Mouse (Mus musculus): ENCODE results near the gene Csrp3. TPM values are rescaled to one million over a fixed set of nuclear protein-coding genes. Genes with fewer than 3 reads are reported as not detected.

Csrp3 gene
- polyA plus RNA-seq, 1 experiment from 2014 or later = 0.96 TPM

DNA sequence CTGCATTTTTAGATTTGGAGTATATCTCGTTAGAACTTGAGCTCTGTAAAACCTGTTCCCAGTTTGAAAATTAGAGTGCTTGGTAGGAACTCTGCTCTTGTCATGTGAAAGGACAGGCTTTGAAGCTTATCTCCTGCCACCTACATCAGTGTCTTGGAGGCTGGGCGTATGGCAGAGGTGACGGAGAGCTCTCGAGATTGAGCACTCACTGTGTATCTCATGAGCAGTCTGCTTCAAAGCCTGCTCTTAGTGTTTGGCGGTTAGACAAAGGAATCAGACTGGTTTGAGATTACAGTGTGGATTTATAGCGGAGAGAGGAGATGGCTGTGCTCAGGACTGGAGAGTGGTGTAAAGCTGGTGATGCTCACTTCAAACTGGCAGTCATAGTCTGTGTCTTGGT lies 22.7 kb downstream of the Csrp3 start:
- no peak overlapping the region for H3K27ac ChIP-seq (ENCODE audit: low read depth, low read length)
- no peaks in the 10 kb centered on the region for H3K4me1 ChIP-seq (ENCODE audit: control insufficient read depth, insufficient read depth, low read length)
- ATAC-seq (ENCODE audit: low read depth) = no peak
- no peak overlapping the region for H3K4me2 ChIP-seq (ENCODE audit: low read depth, low read length)
- H3K9ac ChIP-seq (replicated peaks; ENCODE audit: low read depth, low read length) = no peak overlapping the region
- H3K9me3 ChIP-seq (ENCODE audit: control insufficient read depth, low read length) = no peaks in the 10 kb centered on the region
- WGBS = 94% methylated on average over 6 of the region's 6 CpGs
- H3K27me3 ChIP-seq (ENCODE audit: control insufficient read depth, insufficient read depth, low read length) = no peaks in the 10 kb centered on the region
- H3K36me3 ChIP-seq (ENCODE audit: control insufficient read depth, insufficient read depth, low read length) = peaks cover 45% of the 10 kb centered on the region; the same call in 1 of the 2 replicates
- H3K4me3 ChIP-seq (ENCODE audit: low read depth, low read length) = no peak overlapping the region

DNA sequence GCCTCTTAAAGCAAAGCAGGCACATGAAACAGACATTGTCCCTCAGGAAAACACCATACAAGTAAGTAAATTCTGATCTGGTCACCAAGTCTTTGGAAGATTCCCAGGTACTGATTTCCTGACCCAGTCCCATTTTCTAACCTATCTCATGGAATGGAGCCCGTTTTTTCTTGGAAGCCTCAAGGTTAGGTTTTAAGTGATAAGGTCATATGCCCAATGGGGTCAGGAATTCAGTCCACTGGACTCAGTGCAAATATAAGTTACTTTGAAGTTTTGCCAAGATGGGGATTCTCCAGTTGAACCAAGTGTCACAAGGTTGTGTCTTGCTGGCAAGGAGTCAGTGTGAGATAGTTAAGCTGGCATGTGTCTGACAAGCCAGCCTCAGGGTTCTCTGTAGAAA lies 23.2 kb downstream of the Csrp3 start:
- no peak for ATAC-seq (ENCODE audit: low read depth)
- H3K9me3 ChIP-seq (ENCODE audit: control insufficient read depth, low read length) = no peaks in the 10 kb centered on the region
- H3K27ac ChIP-seq (ENCODE audit: low read depth, low read length) = no peak overlapping the region
- H3K4me1 ChIP-seq (ENCODE audit: control insufficient read depth, insufficient read depth, low read length) = no peaks in the 10 kb centered on the region
- WGBS = 90% methylated on average over 1 of the region's 1 CpGs
- H3K36me3 ChIP-seq (ENCODE audit: control insufficient read depth, insufficient read depth, low read length) = peaks cover 45% of the 10 kb centered on the region; the same call in 1 of the 2 replicates
- H3K4me3 ChIP-seq (ENCODE audit: low read depth, low read length) = no peak overlapping the region
- H3K4me2 ChIP-seq (ENCODE audit: low read depth, low read length) = no peak overlapping the region
- H3K9ac ChIP-seq (replicated peaks; ENCODE audit: low read depth, low read length) = no peak overlapping the region
- no peaks in the 10 kb centered on the region for H3K27me3 ChIP-seq (ENCODE audit: control insufficient read depth, insufficient read depth, low read length)

GRCm38 (mm10) chr7:48823621-48824020 lies 24.2 kb downstream of the Csrp3 start:
- Histone ChIP-seq H3K9me3 (ENCODE audit: control insufficient read depth, low read length) (no peaks in the 10 kb centered on the region), H3K27me3 (ENCODE audit: control insufficient read depth, insufficient read depth, low read length) (no peaks in the 10 kb centered on the region), H3K27ac (ENCODE audit: low read depth, low read length) (no peak overlapping the region), H3K36me3 (ENCODE audit: control insufficient read depth, insufficient read depth, low read length) (peaks cover 51% of the 10 kb centered on the region), H3K4me1 (ENCODE audit: control insufficient read depth, insufficient read depth, low read length) (no peaks in the 10 kb centered on the region), H3K9ac (replicated peaks; ENCODE audit: low read depth, low read length) (no peak overlapping the region), H3K4me2 (ENCODE audit: low read depth, low read length) (no peak overlapping the region), H3K4me3 (ENCODE audit: low read depth, low read length) (no peak overlapping the region)
- WGBS = 95% methylated on average over 3 of the region's 3 CpGs
- ATAC-seq (ENCODE audit: low read depth) = no peak

DNA sequence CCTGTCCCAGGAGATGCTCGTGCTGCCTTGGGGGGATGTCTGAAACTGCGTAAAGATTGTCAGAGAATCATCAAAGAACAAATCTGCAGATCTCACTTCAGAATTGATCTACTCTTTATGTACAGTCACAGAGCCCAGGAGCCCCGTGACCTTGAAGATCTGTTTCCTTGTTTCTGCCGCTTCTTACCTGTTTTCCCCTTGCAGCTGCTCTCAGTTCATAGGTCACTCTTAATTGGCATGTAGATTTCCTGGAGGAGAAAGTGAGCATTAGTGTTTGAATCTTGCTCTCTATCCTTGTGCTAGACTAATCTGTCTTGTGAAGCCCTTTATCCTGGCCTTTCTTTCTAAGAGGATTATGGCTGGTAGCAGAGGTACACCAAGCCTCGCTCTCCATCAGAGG lies 26.2 kb downstream of the Csrp3 start:
- H3K27me3 ChIP-seq (ENCODE audit: control insufficient read depth, insufficient read depth, low read length) = no peaks in the 10 kb centered on the region
- no peak overlapping the region for H3K27ac ChIP-seq (ENCODE audit: low read depth, low read length)
- 92% methylated on average over 5 of the region's 5 CpGs for WGBS
- no peak overlapping the region for H3K9ac ChIP-seq (replicated peaks; ENCODE audit: low read depth, low read length)
- no peaks in the 10 kb centered on the region for H3K4me1 ChIP-seq (ENCODE audit: control insufficient read depth, insufficient read depth, low read length)
- no peak overlapping the region for H3K4me3 ChIP-seq (ENCODE audit: low read depth, low read length)
- no peak overlapping the region for H3K4me2 ChIP-seq (ENCODE audit: low read depth, low read length)
- ATAC-seq (ENCODE audit: low read depth) = no peak
- peaks cover 44% of the 10 kb centered on the region for H3K36me3 ChIP-seq (ENCODE audit: control insufficient read depth, insufficient read depth, low read length)
- H3K9me3 ChIP-seq (ENCODE audit: control insufficient read depth, low read length) = no peaks in the 10 kb centered on the region

DNA sequence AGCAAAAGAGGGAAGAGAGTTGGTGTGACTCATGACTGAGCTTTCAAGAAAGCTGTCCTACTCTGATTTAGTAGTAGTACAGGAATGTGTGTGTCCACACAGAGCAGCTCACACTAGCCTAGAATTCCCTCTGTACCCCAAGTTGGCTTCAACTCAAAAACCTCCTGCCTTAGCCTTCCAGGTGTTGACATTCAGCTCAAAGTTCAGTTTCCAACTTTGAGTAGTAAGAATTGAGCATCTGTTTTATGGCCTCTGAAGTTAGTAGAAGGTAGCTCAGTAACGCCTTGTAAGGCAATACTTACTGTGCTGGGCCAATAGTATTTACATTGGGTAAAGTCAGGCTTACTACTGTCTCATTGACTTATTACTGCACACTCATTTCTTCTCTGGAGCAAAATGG lies 34.2 kb downstream of the Csrp3 start:
- H3K27me3 ChIP-seq (ENCODE audit: control insufficient read depth, insufficient read depth, low read length) = no peaks in the 10 kb centered on the region
- H3K4me2 ChIP-seq (ENCODE audit: low read depth, low read length) = no peak overlapping the region
- no peak overlapping the region for H3K9ac ChIP-seq (replicated peaks; ENCODE audit: low read depth, low read length)
- no peaks in the 10 kb centered on the region for H3K4me1 ChIP-seq (ENCODE audit: control insufficient read depth, insufficient read depth, low read length)
- ATAC-seq (ENCODE audit: low read depth) = no peak
- H3K4me3 ChIP-seq (ENCODE audit: low read depth, low read length) = no peak overlapping the region
- H3K27ac ChIP-seq (ENCODE audit: low read depth, low read length) = no peak overlapping the region
- H3K36me3 ChIP-seq (ENCODE audit: control insufficient read depth, insufficient read depth, low read length) = peaks cover 14% of the 10 kb centered on the region
- 83% methylated on average over 1 of the region's 1 CpGs for WGBS
- no peaks in the 10 kb centered on the region for H3K9me3 ChIP-seq (ENCODE audit: control insufficient read depth, low read length)

GRCm38 (mm10) chr7:48812358-48812757 lies 35.5 kb downstream of the Csrp3 start:
- no peaks in the 10 kb centered on the region for H3K9me3 ChIP-seq (ENCODE audit: control insufficient read depth, low read length)
- H3K36me3 ChIP-seq (ENCODE audit: control insufficient read depth, insufficient read depth, low read length) = peaks cover 20% of the 10 kb centered on the region; the same call in 1 of the 2 replicates
- H3K9ac ChIP-seq (replicated peaks; ENCODE audit: low read depth, low read length) = no peak overlapping the region
- no peak overlapping the region for H3K4me2 ChIP-seq (ENCODE audit: low read depth, low read length)
- no peaks in the 10 kb centered on the region for H3K4me1 ChIP-seq (ENCODE audit: control insufficient read depth, insufficient read depth, low read length)
- H3K27ac ChIP-seq (ENCODE audit: low read depth, low read length) = no peak overlapping the region
- no peaks in the 10 kb centered on the region for H3K27me3 ChIP-seq (ENCODE audit: control insufficient read depth, insufficient read depth, low read length)
- ATAC-seq (ENCODE audit: low read depth) = no peak
- H3K4me3 ChIP-seq (ENCODE audit: low read depth, low read length) = no peak overlapping the region

GRCm38 (mm10) chr7:48810652-48811051 lies 37.2 kb downstream of the Csrp3 start:
- Histone ChIP-seq H3K9ac (replicated peaks; ENCODE audit: low read depth, low read length) (no peak overlapping the region), H3K4me3 (ENCODE audit: low read depth, low read length) (no peak overlapping the region), H3K27ac (ENCODE audit: low read depth, low read length) (no peak overlapping the region), H3K4me1 (ENCODE audit: control insufficient read depth, insufficient read depth, low read length) (no peaks in the 10 kb centered on the region), H3K36me3 (ENCODE audit: control insufficient read depth, insufficient read depth, low read length) (peaks cover 28% of the 10 kb centered on the region), H3K4me2 (ENCODE audit: low read depth, low read length) (no peak overlapping the region), H3K27me3 (ENCODE audit: control insufficient read depth, insufficient read depth, low read length) (no peaks in the 10 kb centered on the region), H3K9me3 (ENCODE audit: control insufficient read depth, low read length) (no peaks in the 10 kb centered on the region)
- 100% methylated on average over 1 of the region's 1 CpGs for WGBS
- ATAC-seq (ENCODE audit: low read depth) = no peak

DNA sequence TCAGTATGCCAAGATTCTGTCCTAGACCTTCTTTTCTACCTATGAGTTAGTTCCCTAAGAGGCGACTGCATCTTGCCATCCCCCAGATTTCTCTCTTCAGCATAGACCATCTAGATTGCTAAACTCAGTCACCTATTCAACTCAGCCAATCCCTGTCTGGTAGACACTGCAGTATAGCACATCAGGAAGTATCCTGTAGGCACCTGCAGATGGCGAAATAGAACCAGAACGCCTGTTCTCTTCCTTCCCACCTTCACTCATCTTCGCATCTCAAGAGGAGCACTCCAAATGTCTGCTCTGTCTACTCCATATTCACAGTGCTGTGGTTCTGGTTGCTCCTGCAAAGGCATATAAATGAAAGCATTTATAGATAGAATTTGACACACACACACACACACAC lies 41.2 kb downstream of the Csrp3 start:
- Histone ChIP-seq H3K36me3 (ENCODE audit: control insufficient read depth, insufficient read depth, low read length) (peaks cover 40% of the 10 kb centered on the region), H3K27me3 (ENCODE audit: control insufficient read depth, insufficient read depth, low read length) (no peaks in the 10 kb centered on the region), H3K4me3 (ENCODE audit: low read depth, low read length) (no peak overlapping the region), H3K4me2 (ENCODE audit: low read depth, low read length) (no peak overlapping the region), H3K4me1 (ENCODE audit: control insufficient read depth, insufficient read depth, low read length) (no peaks in the 10 kb centered on the region), H3K9ac (replicated peaks; ENCODE audit: low read depth, low read length) (no peak overlapping the region), H3K9me3 (ENCODE audit: control insufficient read depth, low read length) (no peaks in the 10 kb centered on the region), H3K27ac (ENCODE audit: low read depth, low read length) (no peak overlapping the region)
- ATAC-seq (ENCODE audit: low read depth) = no peak
- 95% methylated on average over 4 of the region's 4 CpGs for whole genome bisulfite sequencing

GRCm38 (mm10) chr7:48803381-48803780 lies 44.5 kb downstream of the Csrp3 start:
- Histone ChIP-seq H3K4me1 (ENCODE audit: control insufficient read depth, insufficient read depth, low read length) (no peaks in the 10 kb centered on the region), H3K27me3 (ENCODE audit: control insufficient read depth, insufficient read depth, low read length) (no peaks in the 10 kb centered on the region), H3K36me3 (ENCODE audit: control insufficient read depth, insufficient read depth, low read length) (peaks cover 36% of the 10 kb centered on the region), H3K27ac (ENCODE audit: low read depth, low read length) (no peak overlapping the region), H3K9me3 (ENCODE audit: control insufficient read depth, low read length) (no peaks in the 10 kb centered on the region), H3K4me2 (ENCODE audit: low read depth, low read length) (no peak overlapping the region), H3K4me3 (ENCODE audit: low read depth, low read length) (no peak overlapping the region), H3K9ac (replicated peaks; ENCODE audit: low read depth, low read length) (no peak overlapping the region)
- WGBS = 62% methylated on average over 7 of the region's 7 CpGs
- ATAC-seq (ENCODE audit: low read depth) = no peak; the same call in 1 of the 2 replicates

DNA sequence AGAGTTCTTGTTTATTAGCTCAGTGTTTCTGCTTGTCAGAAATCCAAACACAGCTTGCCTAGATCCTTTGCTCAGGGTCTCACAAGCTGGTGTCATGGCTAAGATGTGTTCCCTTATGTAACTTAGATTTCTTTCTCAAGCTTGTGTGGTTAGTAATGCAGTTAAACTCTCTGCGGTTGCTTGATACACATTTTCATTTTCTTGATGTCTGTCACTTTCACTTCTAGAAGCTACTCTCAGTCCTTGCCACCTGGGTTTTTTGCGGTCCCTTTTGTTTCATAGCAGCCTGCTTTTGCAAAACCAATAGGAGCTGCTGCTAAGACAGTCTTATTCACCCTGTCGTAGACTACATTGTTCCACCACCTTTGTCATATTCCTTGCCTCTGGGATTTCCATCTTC lies 52.7 kb downstream of the Csrp3 start:
- Histone ChIP-seq H3K9me3 (ENCODE audit: control insufficient read depth, low read length) (no peaks in the 10 kb centered on the region), H3K27ac (ENCODE audit: low read depth, low read length) (no peak overlapping the region), H3K9ac (replicated peaks; ENCODE audit: low read depth, low read length) (no peak overlapping the region), H3K27me3 (ENCODE audit: control insufficient read depth, insufficient read depth, low read length) (no peaks in the 10 kb centered on the region), H3K4me3 (ENCODE audit: low read depth, low read length) (no peak overlapping the region), H3K4me2 (ENCODE audit: low read depth, low read length) (no peak overlapping the region), H3K4me1 (ENCODE audit: control insufficient read depth, insufficient read depth, low read length) (peaks cover 4% of the 10 kb centered on the region), H3K36me3 (ENCODE audit: control insufficient read depth, insufficient read depth, low read length) (peaks cover 10% of the 10 kb centered on the region; the same call in 1 of the 2 replicates)
- ATAC-seq (ENCODE audit: low read depth) = no peak
- WGBS = 93% methylated on average over 3 of the region's 3 CpGs

Measured in neural tube, embryonic 14.5 days (tissue).